Mouse (Mus musculus) heart, embryonic 16.5 days (tissue): ENCODE data around the gene Myrf. TPM values are rescaled to one million over a fixed set of nuclear protein-coding genes. Genes with fewer than 3 reads are reported as not detected.

Experiments used
- ATAC-seq: fragments of 200-750 bp; cut with Nextera tagmentation; replicated peaks from 2 replicates; pipeline ENCODE4 v1.8.0; 2017; ENCODE audit warnings: moderate number of reproducible peaks; ENCODE audit not compliant: insufficient read depth, low FRiP score; ENCODE audit errors: extremely low read depth
- H3K27ac ChIP-seq: fragments of 300-500 bp; sonication (generic); 2 replicates; pipeline ENCODE4 v1.5.1; 2014; ENCODE audit warnings: mild to moderate bottlenecking, low read length, control low read depth, moderate library complexity
- H3K27me3 ChIP-seq: fragments of 300-500 bp; sonication (generic); 2 replicates; pipeline ENCODE4 v1.6.1; 2014; ENCODE audit warnings: low read length, mixed read lengths; ENCODE audit not compliant: control insufficient read depth, insufficient read depth
- H3K36me3 ChIP-seq: fragments of 300-500 bp; sonication (generic); 2 replicates; pipeline ENCODE4 v1.6.1; 2014; ENCODE audit not compliant: control insufficient read depth, insufficient read depth
- H3K4me1 ChIP-seq: fragments of 300-500 bp; sonication (generic); 2 replicates; pipeline ENCODE4 v1.6.1; 2014; ENCODE audit warnings: low read length, mixed read lengths; ENCODE audit not compliant: control insufficient read depth, insufficient read depth
- H3K4me2 ChIP-seq: fragments of 300-500 bp; sonication (generic); 2 replicates; pipeline ENCODE4 v1.6.1; 2014; ENCODE audit warnings: low read depth, mild to moderate bottlenecking, control low read depth, low read length
- H3K4me3 ChIP-seq: fragments of 300-500 bp; sonication (generic); 2 replicates; pipeline ENCODE4 v1.5.1; 2014; ENCODE audit warnings: mild to moderate bottlenecking, control low read depth, low read length
- H3K9ac ChIP-seq: fragments of 300-500 bp; sonication (generic); 2 replicates; pipeline ENCODE4 v1.6.1; 2014; ENCODE audit warnings: low read length, control low read depth
- H3K9me3 ChIP-seq: fragments of 300-500 bp; sonication (generic); replicated peaks from 2 replicates; pipeline ENCODE4 v1.6.1; 2016; ENCODE audit warnings: low read length; ENCODE audit not compliant: control insufficient read depth
- WGBS: fragments of 180-500 bp; shearing (Covaris S2); extraction: QIAGEN DNeasy Blood & Tissue Kit; methylation state at CpG from one replicate; pipeline ENCODE4 v1.1.7; 2014; 5-methylcytosine and 5-hydroxymethylcytosine counted together
- polyA plus RNA-seq: library from polyadenylated mRNA; unstranded; fragments of >200 nt; fragmentation: Nextera tagmentation; extraction: Ambion mirVana; gene quantifications from 2 replicates; pipeline ENCODE4 v1.2.1, GENCODE M21; 2015

Gene Myrf
- polyA plus RNA-seq, 1 experiment from 2014 or later = 4.2 TPM

DNA sequence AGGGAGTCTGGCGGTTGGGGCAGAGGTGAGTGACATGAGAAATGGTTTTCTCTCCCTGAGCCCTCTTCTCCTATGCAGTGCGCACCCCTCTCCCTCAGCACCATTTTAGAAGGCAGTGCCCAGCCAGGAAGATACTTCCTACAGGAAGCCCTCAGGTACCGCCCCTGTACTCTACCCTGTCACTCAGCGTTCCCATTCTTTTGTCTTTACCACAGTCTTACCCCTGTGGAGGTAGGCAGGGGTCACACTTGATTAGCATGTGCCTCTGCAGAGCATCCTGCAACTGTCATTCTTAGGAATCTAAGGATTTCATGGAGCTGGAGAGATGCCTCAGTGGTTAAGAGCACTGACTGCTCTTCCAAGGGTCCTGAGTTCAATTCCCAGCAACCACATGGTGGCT, 17.0 kb downstream of the Myrf start:
- Histone ChIP-seq H3K27me3 (no peaks in the 10 kb centered on the region), H3K9ac (no peak overlapping the region), H3K4me3 (no peak overlapping the region), H3K9me3 (no peaks in the 10 kb centered on the region), H3K27ac (no peak overlapping the region), H3K4me1 (peaks cover 10% of the 10 kb centered on the region), H3K36me3 (no peaks in the 10 kb centered on the region), H3K4me2 (no peak overlapping the region)
- 68% methylated on average over 4 of the region's 4 CpGs for WGBS
- no peak for ATAC-seq

DNA sequence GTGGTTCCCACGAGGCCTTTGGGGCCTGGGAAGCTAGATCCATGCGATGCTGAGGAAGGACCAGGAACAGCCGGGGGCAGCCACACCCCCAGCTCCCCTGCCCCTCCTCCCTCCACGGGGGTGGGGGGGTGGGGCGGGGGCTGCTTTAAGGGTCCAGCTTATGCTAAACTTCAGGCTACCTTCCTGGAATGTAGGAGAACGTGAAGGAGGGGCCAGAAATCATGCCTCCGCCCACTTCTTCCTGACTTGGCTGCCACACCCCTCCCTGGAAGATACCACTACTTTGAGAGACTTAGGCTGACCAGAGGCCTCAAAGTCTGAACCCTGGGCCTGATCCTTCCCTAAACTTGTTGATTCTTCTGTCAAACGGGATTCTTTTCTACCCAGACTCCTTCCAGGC, 17.9 kb downstream of the Myrf start:
- Histone ChIP-seq H3K27ac (no peak overlapping the region), H3K27me3 (no peaks in the 10 kb centered on the region), H3K36me3 (no peaks in the 10 kb centered on the region), H3K4me1 (peaks cover 10% of the 10 kb centered on the region), H3K4me3 (no peak overlapping the region), H3K4me2 (no peak overlapping the region), H3K9me3 (no peaks in the 10 kb centered on the region), H3K9ac (no peak overlapping the region)
- ATAC-seq = no peak
- 38% methylated on average over 8 of the region's 8 CpGs for WGBS

DNA sequence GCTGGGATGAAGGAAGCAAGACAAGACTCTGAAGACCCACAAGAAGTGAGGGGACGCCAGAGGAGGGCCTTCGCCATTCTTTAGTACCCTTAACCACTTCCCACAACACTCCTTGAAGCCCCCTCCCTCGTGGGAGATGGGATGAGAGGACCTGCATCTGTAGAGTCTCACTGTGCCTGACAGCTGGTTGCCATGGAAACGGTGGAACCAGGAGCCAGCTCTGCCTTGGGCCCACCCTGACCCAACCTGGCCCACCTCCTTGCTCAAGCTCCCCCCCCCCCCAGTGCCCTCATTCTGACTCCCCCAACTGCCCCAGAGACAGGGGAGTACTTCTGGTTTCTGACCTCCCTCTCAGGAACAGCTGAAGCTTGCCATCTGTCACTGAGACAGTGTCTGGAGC, 19.0 kb downstream of the Myrf start:
- WGBS = 29% methylated on average over 4 of the region's 4 CpGs
- H3K27ac ChIP-seq = no peak overlapping the region

DNA sequence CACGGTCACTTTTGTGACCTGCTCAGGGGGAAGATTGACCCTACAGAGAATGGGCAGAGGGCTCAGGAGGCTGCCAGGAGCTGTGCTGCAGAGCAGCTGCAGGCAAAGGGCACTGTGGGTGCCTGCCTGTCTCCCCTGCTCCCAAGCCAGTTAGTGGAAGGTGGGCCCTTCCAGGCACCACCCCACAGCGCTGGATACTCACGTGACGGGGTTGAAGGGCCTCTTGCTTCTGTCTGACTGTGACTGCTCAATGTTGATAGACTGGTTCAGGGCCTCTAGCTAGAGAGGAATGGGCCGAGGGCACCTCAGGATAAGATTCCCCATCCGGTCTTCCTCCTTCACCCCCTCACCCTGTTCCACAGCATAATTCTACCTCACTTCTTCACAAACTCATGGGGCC, 21.0 kb downstream of the Myrf start:
- no peak overlapping the region for H3K4me3 ChIP-seq
- WGBS = 43% methylated on average over 6 of the region's 6 CpGs
- H3K27ac ChIP-seq = no peak overlapping the region
- H3K36me3 ChIP-seq = no peaks in the 10 kb centered on the region
- no peak for ATAC-seq
- no peak overlapping the region for H3K4me2 ChIP-seq
- H3K27me3 ChIP-seq = no peaks in the 10 kb centered on the region
- H3K9ac ChIP-seq = no peak overlapping the region
- H3K4me1 ChIP-seq = no peaks in the 10 kb centered on the region
- no peaks in the 10 kb centered on the region for H3K9me3 ChIP-seq

More for the DNA sequence above, 19.0 kb downstream of the Myrf start:
- Histone ChIP-seq H3K4me2 (no peak overlapping the region), H3K27me3 (no peaks in the 10 kb centered on the region), H3K36me3 (no peaks in the 10 kb centered on the region), H3K4me1 (peaks cover 10% of the 10 kb centered on the region), H3K9me3 (no peaks in the 10 kb centered on the region), H3K9ac (no peak overlapping the region), H3K4me3 (no peak overlapping the region)
- no peak for ATAC-seq

DNA sequence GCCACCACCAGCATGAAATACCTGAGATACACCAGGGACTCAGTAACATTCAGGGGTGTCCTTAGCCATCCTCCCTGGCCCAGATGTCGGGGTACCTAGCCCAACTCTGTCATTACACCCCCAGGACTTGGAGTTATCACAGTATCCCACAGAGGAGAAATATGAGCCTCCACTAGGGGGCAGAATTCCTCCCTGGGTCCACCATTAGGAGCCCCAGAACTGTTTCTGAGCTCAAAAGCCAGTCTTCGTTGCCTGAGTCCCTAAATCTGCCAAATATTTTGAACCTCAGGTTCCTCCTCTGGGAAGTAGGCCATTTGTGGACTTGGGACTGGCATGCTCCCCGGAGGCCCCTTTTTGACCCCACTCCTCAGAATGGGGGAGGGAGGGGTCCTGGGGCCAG, 21.4 kb downstream of the Myrf start:
- Histone ChIP-seq H3K9ac (no peak overlapping the region), H3K27me3 (no peaks in the 10 kb centered on the region), H3K27ac (no peak overlapping the region), H3K4me3 (no peak overlapping the region), H3K9me3 (no peaks in the 10 kb centered on the region), H3K4me1 (no peaks in the 10 kb centered on the region), H3K4me2 (no peak overlapping the region), H3K36me3 (no peaks in the 10 kb centered on the region)
- no peak for ATAC-seq
- WGBS = 50% methylated on average over 3 of the region's 3 CpGs

DNA sequence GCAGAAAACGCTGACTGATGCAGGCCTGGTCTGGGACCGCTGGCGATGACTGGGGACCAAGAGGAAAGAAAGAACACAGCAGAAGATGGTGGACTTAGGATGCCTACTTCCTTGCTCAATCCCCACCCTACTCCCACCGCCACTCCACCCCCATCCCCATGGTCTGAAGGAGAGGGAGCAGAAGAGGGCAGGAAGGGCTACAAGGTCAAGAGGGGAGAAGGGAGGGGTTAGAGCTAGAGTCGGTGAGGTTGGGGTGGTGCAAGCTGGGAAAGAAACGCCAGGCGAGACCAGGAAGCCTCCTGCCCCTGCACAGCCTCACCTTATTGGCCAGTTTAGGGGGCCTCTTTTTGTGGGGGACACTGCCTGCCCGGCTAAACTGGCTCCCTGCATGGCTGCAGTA, 24.4 kb downstream of the Myrf start:
- H3K36me3 ChIP-seq = peaks cover 5% of the 10 kb centered on the region; the same call in 1 of the 2 replicates
- H3K9me3 ChIP-seq = no peaks in the 10 kb centered on the region
- no peak overlapping the region for H3K27ac ChIP-seq
- no peak for ATAC-seq
- no peaks in the 10 kb centered on the region for H3K27me3 ChIP-seq
- no peak overlapping the region for H3K9ac ChIP-seq
- H3K4me3 ChIP-seq = no peak overlapping the region
- WGBS = 70% methylated on average over 8 of the region's 8 CpGs
- H3K4me2 ChIP-seq = no peak overlapping the region
- H3K4me1 ChIP-seq = no peaks in the 10 kb centered on the region

DNA sequence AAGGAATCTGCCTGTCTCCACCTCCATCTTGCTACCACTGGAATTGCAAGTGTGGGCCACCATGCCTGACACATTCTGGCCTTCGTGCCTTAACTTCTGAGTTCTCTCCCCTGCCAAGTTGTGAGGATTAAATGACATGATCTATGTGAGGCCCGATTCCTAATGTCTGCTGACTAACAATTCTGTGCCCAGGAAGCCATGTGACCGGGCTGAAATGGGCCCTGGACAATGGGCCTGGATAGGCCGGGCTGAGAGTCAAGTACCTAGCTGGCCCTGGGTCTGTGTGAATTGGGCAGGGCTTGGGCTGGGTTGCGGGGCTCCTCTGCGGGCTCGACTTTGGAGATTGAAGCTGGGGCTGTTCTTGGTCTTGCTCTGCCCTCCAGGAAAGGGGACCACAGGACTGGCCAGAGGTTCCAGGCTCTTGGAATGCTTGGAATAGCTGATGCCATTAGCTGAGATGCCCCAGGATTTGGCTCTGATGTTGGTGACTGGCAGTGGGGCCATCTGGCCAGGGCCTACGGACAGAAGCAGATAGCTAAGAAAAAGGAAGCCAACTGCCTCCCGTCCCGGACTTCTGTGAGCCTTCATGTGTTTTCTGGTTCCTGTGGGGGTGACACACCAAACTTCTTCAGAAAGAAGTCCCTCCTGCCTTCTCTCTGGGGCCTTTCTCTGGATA, 26.6 kb downstream of the Myrf start:
- Histone ChIP-seq H3K27me3 (no peaks in the 10 kb centered on the region), H3K36me3 (peaks cover 12% of the 10 kb centered on the region), H3K27ac (no peak overlapping the region), H3K4me2 (no peak overlapping the region), H3K9ac (no peak overlapping the region), H3K9me3 (no peaks in the 10 kb centered on the region), H3K4me1 (no peaks in the 10 kb centered on the region), H3K4me3 (no peak overlapping the region)
- no peak for ATAC-seq
- WGBS = 84% methylated on average over 10 of the region's 10 CpGs

DNA sequence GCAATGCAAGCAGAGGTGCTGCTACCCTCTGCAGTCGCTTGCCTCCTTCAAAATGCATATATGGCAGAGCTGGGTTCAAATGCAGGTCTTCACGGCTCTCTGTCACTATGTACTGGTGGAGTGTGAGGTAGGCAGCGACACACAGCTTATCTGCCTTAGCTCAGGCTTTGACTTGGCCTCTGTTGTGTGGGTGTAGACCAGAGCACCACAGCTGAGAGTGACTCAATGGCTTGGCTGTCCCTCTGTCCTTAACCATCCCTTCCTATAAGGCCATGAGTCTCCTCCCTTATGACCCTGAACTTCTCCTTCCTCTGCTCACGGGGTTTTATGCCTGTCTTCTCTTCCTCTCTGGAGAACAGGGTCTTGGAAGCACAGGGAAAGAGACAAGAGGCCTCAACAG, 29.7 kb downstream of the Myrf start:
- Histone ChIP-seq H3K9ac (no peak overlapping the region), H3K27ac (no peak overlapping the region), H3K4me2 (no peak overlapping the region), H3K4me3 (no peak overlapping the region), H3K36me3 (peaks cover 14% of the 10 kb centered on the region), H3K4me1 (no peaks in the 10 kb centered on the region), H3K9me3 (no peaks in the 10 kb centered on the region), H3K27me3 (no peaks in the 10 kb centered on the region)
- no peak for ATAC-seq
- 77% methylated on average over 4 of the region's 4 CpGs for WGBS

DNA sequence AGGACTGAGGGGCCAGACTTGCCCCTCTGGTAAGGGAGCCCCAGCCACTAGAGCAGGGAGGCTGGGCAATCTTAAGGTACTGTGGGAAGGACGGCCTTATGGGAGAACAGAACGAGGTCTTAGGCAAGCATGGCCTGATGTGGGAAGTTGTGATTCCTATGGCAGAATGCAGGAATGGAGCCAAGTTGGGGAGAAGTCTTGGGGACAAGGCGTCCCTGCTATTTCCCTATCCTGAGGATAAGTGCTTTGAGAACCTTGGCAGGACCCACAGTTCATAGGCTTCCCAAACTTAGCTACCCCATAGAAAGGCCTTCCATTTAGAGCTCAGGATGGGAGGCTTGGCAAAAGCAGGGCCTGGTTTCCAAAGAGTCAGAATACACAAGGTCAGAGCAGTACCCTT, 31.7 kb downstream of the Myrf start:
- no peak for ATAC-seq
- Histone ChIP-seq H3K4me2 (no peak overlapping the region), H3K27ac (no peak overlapping the region), H3K9me3 (no peaks in the 10 kb centered on the region), H3K36me3 (peaks cover 14% of the 10 kb centered on the region), H3K9ac (no peak overlapping the region), H3K27me3 (no peaks in the 10 kb centered on the region), H3K4me1 (peaks cover 6% of the 10 kb centered on the region), H3K4me3 (no peak overlapping the region)
- WGBS = 69% methylated on average over 3 of the region's 3 CpGs
